In genomic region chr12:71136130-71136973, GRCm38 (mm10) we compare ENCODE assay signal across 8 mouse cellular contexts. TPM values are rescaled to one million over a fixed set of nuclear protein-coding genes. Genes with fewer than 3 reads are reported as not detected.
DNase-seq lines count a peak whose midpoint lies in the region; ATAC-seq and TF ChIP-seq lines count a peak whose summit lies in the region.

Gene Timm9, minus strand, starts transcription at chr12:71136684.
Gene 2700049A03Rik, plus strand, starts transcription at chr12:71136848.

- H3K36me3 ChIP-seq in embryonic facial prominence, embryonic 14.5 days (ENCODE audit: control insufficient read depth, insufficient read depth, low read length) = peaks cover 38% of the 10 kb centered on the region
- peaks cover 6% of the 10 kb centered on the region for H3K36me3 ChIP-seq in heart, adult 2 months (ENCODE audit: control insufficient read depth, insufficient read depth, low read length)
- H3K36me3 ChIP-seq in limb, embryonic 12.5 days = peaks cover 33% of the 10 kb centered on the region
- peaks cover 28% of the 10 kb centered on the region for H3K36me3 ChIP-seq in midbrain, embryonic 14.5 days (ENCODE audit: control insufficient read depth, insufficient read depth, low read length)

- under 1% methylated on average over 50 of the region's 52 CpGs for WGBS in embryonic facial prominence, embryonic 14.5 days
- WGBS in heart, adult 2 months = under 1% methylated on average over 52 of the region's 52 CpGs
- WGBS in limb, embryonic 12.5 days = under 1% methylated on average over 52 of the region's 52 CpGs
- under 1% methylated on average over 52 of the region's 52 CpGs for WGBS in midbrain, embryonic 14.5 days

- ATAC-seq in embryonic facial prominence, embryonic 14.5 days (ENCODE audit: low read depth) = peak; percentile 93
- ATAC-seq in limb, embryonic 12.5 days (ENCODE audit: insufficient number of reproducible peaks, insufficient read depth, low FRiP score, low TSS enrichment, low read depth) = peak; percentile 88
- ATAC-seq in midbrain, embryonic 14.5 days (ENCODE audit: low FRiP score, low TSS enrichment) = peak; percentile 94

- no peaks in the 10 kb centered on the region for H3K9me3 ChIP-seq in embryonic facial prominence, embryonic 14.5 days (ENCODE audit: control insufficient read depth, low read length)
- no peaks in the 10 kb centered on the region for H3K9me3 ChIP-seq in limb, embryonic 12.5 days
- H3K9me3 ChIP-seq in midbrain, embryonic 14.5 days (ENCODE audit: control insufficient read depth, low read length) = no peaks in the 10 kb centered on the region

- no peaks in the 10 kb centered on the region for H3K27me3 ChIP-seq in embryonic facial prominence, embryonic 14.5 days (replicated peaks; ENCODE audit: control insufficient read depth, insufficient read depth, low read length)
- no peaks in the 10 kb centered on the region for H3K27me3 ChIP-seq in heart, adult 2 months (ENCODE audit: control insufficient read depth, insufficient read depth, low read length)
- H3K27me3 ChIP-seq in limb, embryonic 12.5 days = no peaks in the 10 kb centered on the region
- no peaks in the 10 kb centered on the region for H3K27me3 ChIP-seq in midbrain, embryonic 14.5 days (ENCODE audit: control insufficient read depth, insufficient read depth, low read length)

- H3K9ac ChIP-seq in embryonic facial prominence, embryonic 14.5 days (ENCODE audit: low read depth, low read length) = peak within 1 kb of the TSS; percentile 89
- peak within 1 kb of the TSS; percentile 80 for H3K9ac ChIP-seq in heart, adult 2 months (ENCODE audit: low read depth, low read length)
- peak within 1 kb of the TSS; percentile 88 for H3K9ac ChIP-seq in limb, embryonic 12.5 days (replicated peaks)
- H3K9ac ChIP-seq in midbrain, embryonic 14.5 days (replicated peaks; ENCODE audit: low read length) = peak within 1 kb of the TSS; percentile 83

- intact Hi-C loops in heart, adult 2 months (cut with DNase I) = loop anchor here (5.0 kb wide), 1 partner anchor 169 kb away; no protein-coding TSS in a partner anchor

- peak within 1 kb of the TSS; percentile 89 for H3K4me2 ChIP-seq in embryonic facial prominence, embryonic 14.5 days (ENCODE audit: low read depth, low read length)
- peak within 1 kb of the TSS; percentile 92 for H3K4me2 ChIP-seq in limb, embryonic 12.5 days
- peak within 1 kb of the TSS; percentile 81 for H3K4me2 ChIP-seq in midbrain, embryonic 14.5 days (ENCODE audit: low read length)

- peak within 1 kb of the TSS; percentile 80 for H3K4me3 ChIP-seq in embryonic facial prominence, embryonic 14.5 days (ENCODE audit: low read depth, low read length)
- peak within 1 kb of the TSS; percentile 74 for H3K4me3 ChIP-seq in heart, adult 2 months
- H3K4me3 ChIP-seq in limb, embryonic 12.5 days (replicated peaks) = peak within 1 kb of the TSS; percentile 93
- peak within 1 kb of the TSS; percentile 93 for H3K4me3 ChIP-seq in midbrain, embryonic 14.5 days (replicated peaks; ENCODE audit: low read depth, low read length)

- no peak for TF ChIP-seq CTCF in heart, adult 2 months (IDR thresholded peaks at IDR 0.05)

- H3K4me1 ChIP-seq in embryonic facial prominence, embryonic 14.5 days (ENCODE audit: control insufficient read depth, insufficient read depth, low read length) = peaks cover 12% of the 10 kb centered on the region
- H3K4me1 ChIP-seq in heart, adult 2 months (ENCODE audit: control insufficient read depth, insufficient read depth, low read length) = peaks cover 2% of the 10 kb centered on the region
- peaks cover 26% of the 10 kb centered on the region for H3K4me1 ChIP-seq in limb, embryonic 12.5 days (replicated peaks)
- peaks cover 21% of the 10 kb centered on the region for H3K4me1 ChIP-seq in midbrain, embryonic 14.5 days (ENCODE audit: control insufficient read depth, insufficient read depth, low read length)

- TF ChIP-seq POLR2A in heart, adult 2 months (IDR thresholded peaks at IDR 0.05; ENCODE audit: insufficient read depth, low read depth, low read length) = peak; percentile 85

- TF ChIP-seq EP300 in heart, adult 2 months (IDR thresholded peaks at IDR 0.05; ENCODE audit: insufficient read depth, low read depth, low read length) = peak; percentile 71

- DNase-seq in 416B (ENCODE audit: low read depth) = peak; percentile 59
- DNase-seq in adrenal gland, postnatal 36 days = peak; percentile 82 to 83
- peak; percentile 89 for DNase-seq in embryonic facial prominence, embryonic 14.5 days (ENCODE audit: low spot score)
- DNase-seq in heart, adult 2 months = peak; percentile 79 to 86
- DNase-seq in kidney, adult 8-10 months = peak; percentile 75 to 77
- peak; percentile 90 for DNase-seq in midbrain, embryonic 14.5 days
- peak; percentile 61 to 74 for DNase-seq in spleen, adult 18-20 months

- peak within 1 kb of the TSS; percentile 72 for H3K27ac ChIP-seq in embryonic facial prominence, embryonic 14.5 days (replicated peaks; ENCODE audit: low read depth, low read length)
- H3K27ac ChIP-seq in heart, adult 2 months = peak within 1 kb of the TSS; percentile 98
- H3K27ac ChIP-seq in limb, embryonic 12.5 days = peak within 1 kb of the TSS; percentile 78
- peak within 1 kb of the TSS; percentile 76 for H3K27ac ChIP-seq in midbrain, embryonic 14.5 days (replicated peaks; ENCODE audit: low read depth, low read length)

- peaks cover 2% of the 10 kb centered on the region; the same call in 1 of the 2 replicates for H3K79me2 ChIP-seq in heart, adult 2 months (replicated peaks; ENCODE audit: control insufficient read depth, insufficient read depth, low read length)

RNA-seq across cellular contexts. Expression of gene Timm9, which starts in this region (rescaled TPM):
- total RNA-seq in adrenal gland, postnatal 36 days (2021) = 10 to 100 TPM; 50.3 to 56.3 TPM
- polyA plus RNA-seq in embryonic facial prominence, embryonic 14.5 days (2014; fragmentation: Nextera tagmentation; extraction: Ambion mirVana) = 72.8 and 81.0 TPM in 2 replicates
- 10 to 100 TPM; 27.4 to 32.3 TPM for total RNA-seq in heart, adult 2 months (2021)
- polyA plus RNA-seq in heart, adult 2 months (2012; rRNA removed) = 12.1 and 16.7 TPM in 2 replicates
- 76.3 and 77.8 TPM in 2 replicates for polyA plus RNA-seq in limb, embryonic 12.5 days (2016; fragmentation: Nextera tagmentation; extraction: Ambion mirVana)
- polyA plus RNA-seq in midbrain, embryonic 14.5 days (2014; fragmentation: Nextera tagmentation; extraction: Ambion mirVana) = 106 and 114 TPM in 2 replicates

RNA-seq across cellular contexts. Expression of gene 2700049A03Rik, which starts in this region (rescaled TPM):
- total RNA-seq in adrenal gland, postnatal 36 days (2021) = 1 to 10 TPM; 9.1 to 9.3 TPM
- polyA plus RNA-seq in embryonic facial prominence, embryonic 14.5 days (2014; fragmentation: Nextera tagmentation; extraction: Ambion mirVana) = 11.2 and 13.1 TPM in 2 replicates
- total RNA-seq in heart, adult 2 months (2021) = 1 to 10 TPM; 3.0 to 3.4 TPM
- polyA plus RNA-seq in heart, adult 2 months (2012; rRNA removed) = 1.3 and 2.2 TPM in 2 replicates
- 16.6 and 19.0 TPM in 2 replicates for polyA plus RNA-seq in limb, embryonic 12.5 days (2016; fragmentation: Nextera tagmentation; extraction: Ambion mirVana)
- polyA plus RNA-seq in midbrain, embryonic 14.5 days (2014; fragmentation: Nextera tagmentation; extraction: Ambion mirVana) = 11.6 and 18.0 TPM in 2 replicates

Comparison
In these comparisons a context has a peak if more than half of its experiments do, and no peak if none do; other contexts are left out.
1. Peak in every context shown above with its lines: DNase-seq, ATAC-seq, H3K4me3 ChIP-seq and H3K27ac ChIP-seq.